Mouse (Mus musculus) forebrain, embryonic 13.5 days (tissue): ENCODE measurements at regions not wholly inside any gene's neighbourhood (a gene's known extent, or its start where the extent isn't known, plus 50 kb on each side); places are given as distances from the start of the nearest gene placed in this dataset.
A peak's percentile ranks its signal among the peaks of the same experiment; 100 is the strongest.
"Not testable (repeated sequence)": the region's sequence is repeated elsewhere in the genome, so short reads cannot be mapped to it uniquely, and the experiment has no call there.

ENCODE experiments used
- ATAC-seq: fragments of 200-750 bp; cut with Nextera tagmentation; 2 replicates; pipeline ENCODE4 v1.8.0; 2017
- H3K27ac ChIP-seq: fragments of 300-500 bp; sonication (generic); 2 replicates; pipeline ENCODE4 v1.5.1; 2015; ENCODE audit warnings: inconsistent platforms, mild to moderate bottlenecking, moderate library complexity
- H3K27me3 ChIP-seq: fragments of 300-500 bp; sonication (generic); 2 replicates; pipeline ENCODE4 v1.6.1; 2015; ENCODE audit warnings: mild to moderate bottlenecking, inconsistent platforms
- H3K36me3 ChIP-seq: fragments of 300-500 bp; sonication (generic); 2 replicates; pipeline ENCODE4 v1.6.1; 2015; ENCODE audit warnings: mild to moderate bottlenecking, inconsistent platforms; ENCODE audit not compliant: poor library complexity, severe bottlenecking
- H3K4me1 ChIP-seq: fragments of 300-500 bp; sonication (generic); 2 replicates; pipeline ENCODE4 v1.6.1; 2015; ENCODE audit warnings: inconsistent platforms
- H3K4me2 ChIP-seq: fragments of 300-500 bp; sonication (generic); 2 replicates; pipeline ENCODE4 v1.6.1; 2015; ENCODE audit warnings: inconsistent platforms, mild to moderate bottlenecking, moderate library complexity
- H3K4me3 ChIP-seq: fragments of 300-500 bp; sonication (generic); 2 replicates; pipeline ENCODE4 v1.5.1; 2015; ENCODE audit warnings: mild to moderate bottlenecking, inconsistent platforms
- H3K9ac ChIP-seq: fragments of 300-500 bp; sonication (generic); 2 replicates; pipeline ENCODE4 v1.6.1; 2015; ENCODE audit warnings: mild to moderate bottlenecking, inconsistent platforms
- H3K9me3 ChIP-seq: fragments of 300-500 bp; sonication (generic); replicated peaks from 2 replicates; pipeline ENCODE4 v1.6.1; 2016; ENCODE audit warnings: inconsistent platforms
- WGBS: fragments of 180-500 bp; shearing (Covaris S2); methylation state at CpG from one replicate; pipeline ENCODE4 v1.1.7; 2015; 5-methylcytosine and 5-hydroxymethylcytosine counted together

GRCm38 (mm10) chr9:82632411-82632810 lies 196.9 kb upstream of the Irak1bp1 start:
- no peaks in the 10 kb centered on the region for H3K9me3 ChIP-seq
- 81% methylated on average over 3 of the region's 3 CpGs for WGBS
- no peak overlapping the region for H3K9ac ChIP-seq
- H3K27me3 ChIP-seq = no peaks in the 10 kb centered on the region
- H3K4me3 ChIP-seq = no peak overlapping the region
- no peak for ATAC-seq
- no peaks in the 10 kb centered on the region for H3K4me1 ChIP-seq
- no peak overlapping the region for H3K4me2 ChIP-seq
- no peaks in the 10 kb centered on the region for H3K36me3 ChIP-seq
- H3K27ac ChIP-seq = no peak overlapping the region

GRCm38 (mm10) chr9:82640277-82640676 lies 189.1 kb upstream of the Irak1bp1 start:
- H3K9ac ChIP-seq = no peak overlapping the region
- no peak for ATAC-seq
- H3K9me3 ChIP-seq = no peaks in the 10 kb centered on the region
- H3K4me3 ChIP-seq = no peak overlapping the region
- no peaks in the 10 kb centered on the region for H3K4me1 ChIP-seq
- H3K27me3 ChIP-seq = no peaks in the 10 kb centered on the region
- H3K4me2 ChIP-seq = no peak overlapping the region
- H3K36me3 ChIP-seq = no peaks in the 10 kb centered on the region
- 90% methylated on average over 2 of the region's 2 CpGs for WGBS
- no peak overlapping the region for H3K27ac ChIP-seq

- no peak overlapping the region for H3K4me3 ChIP-seq
- no peak overlapping the region for H3K4me2 ChIP-seq
- H3K9me3 ChIP-seq = no peaks in the 10 kb centered on the region
- no peak overlapping the region for H3K9ac ChIP-seq
- H3K4me1 ChIP-seq = no peaks in the 10 kb centered on the region
- H3K36me3 ChIP-seq = no peaks in the 10 kb centered on the region
- H3K27me3 ChIP-seq = no peaks in the 10 kb centered on the region
- H3K27ac ChIP-seq = no peak overlapping the region
- peak; percentile 24; the same call in 1 of the 2 replicates for ATAC-seq
- WGBS = 27% methylated on average over 1 of the region's 1 CpGs
Observed at GRCm38 (mm10) chr9:82643900-82644299, 185.4 kb upstream of the Irak1bp1 start.

- not testable (repeated sequence) for H3K9me3 ChIP-seq, H3K9ac ChIP-seq, H3K27me3 ChIP-seq, H3K36me3 ChIP-seq, H3K27ac ChIP-seq, H3K4me2 ChIP-seq, H3K4me3 ChIP-seq, H3K4me1 ChIP-seq, ATAC-seq
- 47% methylated on average over 1 of the region's 1 CpGs for WGBS
Observed at GRCm38 (mm10) chr9:82655511-82655910, 173.8 kb upstream of the Irak1bp1 start.

GRCm38 (mm10) chr9:82682196-82682595 lies 147.1 kb upstream of the Irak1bp1 start:
- no peaks in the 10 kb centered on the region for H3K36me3 ChIP-seq
- no peak overlapping the region for H3K4me3 ChIP-seq
- ATAC-seq = no peak
- H3K27me3 ChIP-seq = no peaks in the 10 kb centered on the region
- no peak overlapping the region for H3K4me2 ChIP-seq
- no peak overlapping the region for H3K27ac ChIP-seq
- H3K4me1 ChIP-seq = no peaks in the 10 kb centered on the region
- H3K9ac ChIP-seq = no peak overlapping the region
- no peaks in the 10 kb centered on the region for H3K9me3 ChIP-seq
- WGBS = 60% methylated on average over 1 of the region's 1 CpGs

GRCm38 (mm10) chr9:82709411-82709983 lies 119.8 kb upstream of the Irak1bp1 start:
- Histone ChIP-seq H3K27me3 (no peaks in the 10 kb centered on the region), H3K9ac (no peak overlapping the region), H3K4me3 (no peak overlapping the region), H3K9me3 (no peaks in the 10 kb centered on the region), H3K36me3 (no peaks in the 10 kb centered on the region), H3K4me2 (peak overlapping the region; percentile 12; the same call in 1 of the 2 replicates), H3K27ac (no peak overlapping the region), H3K4me1 (peaks cover 18% of the 10 kb centered on the region)
- WGBS = 27% methylated on average over 2 of the region's 2 CpGs
- peak; percentile 72; the same call in 1 of the 2 replicates for ATAC-seq

GRCm38 (mm10) chr9:82709991-82710593 lies 119.2 kb upstream of the Irak1bp1 start:
- H3K27ac ChIP-seq = no peak overlapping the region
- H3K9me3 ChIP-seq = no peaks in the 10 kb centered on the region
- H3K4me1 ChIP-seq = peaks cover 18% of the 10 kb centered on the region
- H3K4me3 ChIP-seq = no peak overlapping the region
- H3K36me3 ChIP-seq = no peaks in the 10 kb centered on the region
- no peaks in the 10 kb centered on the region for H3K27me3 ChIP-seq
- 43% methylated on average over 12 of the region's 12 CpGs for WGBS
- H3K9ac ChIP-seq = no peak overlapping the region
- ATAC-seq = 0 out of 2 replicates have a peak, but pooled peaks have one; percentile 59
- H3K4me2 ChIP-seq = peak overlapping the region; percentile 12; the same call in 1 of the 2 replicates

- Histone ChIP-seq H3K4me3 (no peak overlapping the region), H3K36me3 (no peaks in the 10 kb centered on the region), H3K4me1 (peaks cover 18% of the 10 kb centered on the region), H3K27me3 (no peaks in the 10 kb centered on the region), H3K9me3 (no peaks in the 10 kb centered on the region), H3K4me2 (no peak overlapping the region), H3K27ac (no peak overlapping the region), H3K9ac (no peak overlapping the region)
- ATAC-seq = no peak
- 44% methylated on average over 6 of the region's 6 CpGs for WGBS
Observed at GRCm38 (mm10) chr9:82710945-82711516, 118.3 kb upstream of the Irak1bp1 start.

GRCm38 (mm10) chr9:82712769-82713733 lies 116.3 kb upstream of the Irak1bp1 start:
- Histone ChIP-seq H3K27me3 (no peaks in the 10 kb centered on the region), H3K4me1 (peaks cover 18% of the 10 kb centered on the region), H3K4me2 (no peak overlapping the region), H3K9ac (no peak overlapping the region), H3K4me3 (no peak overlapping the region), H3K27ac (no peak overlapping the region), H3K9me3 (no peaks in the 10 kb centered on the region), H3K36me3 (no peaks in the 10 kb centered on the region)
- 83% methylated on average over 3 of the region's 3 CpGs for WGBS
- ATAC-seq = no peak

GRCm38 (mm10) chr9:82728652-82729051 lies 100.7 kb upstream of the Irak1bp1 start:
- Histone ChIP-seq H3K36me3 (no peaks in the 10 kb centered on the region), H3K9ac (no peak overlapping the region), H3K4me3 (no peak overlapping the region), H3K27me3 (no peaks in the 10 kb centered on the region), H3K4me2 (no peak overlapping the region), H3K27ac (no peak overlapping the region), H3K9me3 (no peaks in the 10 kb centered on the region), H3K4me1 (no peaks in the 10 kb centered on the region)
- WGBS = 76% methylated on average over 3 of the region's 3 CpGs
- ATAC-seq = no peak

- no peak overlapping the region for H3K27ac ChIP-seq
- H3K4me2 ChIP-seq = no peak overlapping the region
- ATAC-seq = no peak
- H3K4me1 ChIP-seq = no peaks in the 10 kb centered on the region
- H3K27me3 ChIP-seq = no peaks in the 10 kb centered on the region
- H3K9me3 ChIP-seq = no peaks in the 10 kb centered on the region
- 81% methylated on average over 4 of the region's 4 CpGs for WGBS
- no peak overlapping the region for H3K9ac ChIP-seq
- H3K36me3 ChIP-seq = no peaks in the 10 kb centered on the region
- no peak overlapping the region for H3K4me3 ChIP-seq
Observed at GRCm38 (mm10) chr9:82729646-82730045, 99.7 kb upstream of the Irak1bp1 start.

- Histone ChIP-seq H3K27ac (no peak overlapping the region), H3K36me3 (no peaks in the 10 kb centered on the region), H3K27me3 (no peaks in the 10 kb centered on the region), H3K9me3 (no peaks in the 10 kb centered on the region), H3K4me3 (no peak overlapping the region), H3K9ac (no peak overlapping the region), H3K4me1 (no peaks in the 10 kb centered on the region), H3K4me2 (no peak overlapping the region)
- no peak for ATAC-seq
- WGBS = 90% methylated on average over 3 of the region's 3 CpGs
Observed at GRCm38 (mm10) chr9:82733024-82733585, 96.2 kb upstream of the Irak1bp1 start.
